Mouse (Mus musculus) liver, postnatal 0 days (tissue): ENCODE measurements around the gene Jade1.

Experiments
- CTCF ChIP-seq: sonication (generic); IDR thresholded peaks from 2 replicates; pipeline ENCODE4 v1.5.1; 2016; ENCODE audit warnings: antibody characterized with exemption, low read depth
- EP300 ChIP-seq: IDR thresholded peaks from 2 replicates; pipeline ENCODE4 v1.6.1; 2016; ENCODE audit warnings: antibody characterized with exemption, low read depth, mild to moderate bottlenecking

- no peak for TF ChIP-seq CTCF
- no peak for TF ChIP-seq EP300
These were observed 42.9 kb downstream of the Jade1 start for GRCm38 (mm10) chr3:41598412-41598811.
